Mouse (Mus musculus) B cell, adult 62 days (primary cell): ENCODE data around the gene Tmem126b. TPM values are rescaled to one million over a fixed set of nuclear protein-coding genes. Genes with fewer than 3 reads are reported as not detected.

Source experiments
- total RNA-seq: library from RNA; stranded (reverse); gene quantifications from 4 replicates; pipeline ENCODE4 v1.2.4, GENCODE M21; 2023

Gene Tmem126b
- 3.1 to 5.8 TPM (median 5.0 TPM) in 4 replicates for total RNA-seq

GRCm38 (mm10) chr7:90475793-90476312, at the start of gene Tmem126b:
Gene Tmem126b (minus strand): TSS chr7:90476001.

GRCm38 (mm10) chr7:90476313-90477245, 778 bp upstream of the Tmem126b start, which contains the start of gene Dlg2:
Gene Dlg2 (plus strand): TSS chr7:90476672.

GRCm38 (mm10) chr7:90456845-90457468, 18.8 kb downstream of the Tmem126b start, which contains the start of gene Tmem126a:
Gene Tmem126a (minus strand): TSS chr7:90457229.

GRCm38 (mm10) chr7:90442518-90443080, 33.2 kb downstream of the Tmem126b start, which contains the start of gene Crebzf:
Gene Crebzf (plus strand): TSS chr7:90442729.

GRCm38 (mm10) chr7:90426020-90427001, 49.5 kb downstream of the Tmem126b start, which contains the start of gene Ccdc89:
Gene Ccdc89 (plus strand): TSS chr7:90426577.

Other genes with a start within 250 kb of the Tmem126b start
- not detected in 4 replicates for gene Ccdc83, start 210.2 kb downstream of the Tmem126b start, total RNA-seq
- 0.60 to 0.89 TPM (median 0.73 TPM) in 4 replicates for gene Sytl2, start 173.7 kb downstream of the Tmem126b start, total RNA-seq
- gene Ccdc89, start 49.4 kb downstream of the Tmem126b start, total RNA-seq, result 0.44 TPM in 1 of 4 replicates, not detected in the others
- 105 to 124 TPM (median 116 TPM) in 4 replicates for gene Crebzf, start 33.3 kb downstream of the Tmem126b start, total RNA-seq
- 24.8 to 31.7 TPM (median 28.4 TPM) in 4 replicates for gene Tmem126a, start 18.8 kb downstream of the Tmem126b start, total RNA-seq
- 1.1 to 1.2 TPM in 2 of 4 replicates, not detected in the others for gene Dlg2, start 671 bp upstream of the Tmem126b start, total RNA-seq